Mouse (Mus musculus) retina, embryonic 14.5 days (tissue): ENCODE data around the gene Metap1.
A peak's percentile ranks its signal among the peaks of the same experiment; 100 is the strongest.
"Not testable (repeated sequence)": the region's sequence is repeated elsewhere in the genome, so short reads cannot be mapped to it uniquely, and the experiment has no call there.

Experiments
- DNase-seq: peaks from one replicate; pipeline ENCODE4 v3.0.0-alpha.2; 2015; ENCODE audit warnings: low spot score

Gene Metap1

DNA sequence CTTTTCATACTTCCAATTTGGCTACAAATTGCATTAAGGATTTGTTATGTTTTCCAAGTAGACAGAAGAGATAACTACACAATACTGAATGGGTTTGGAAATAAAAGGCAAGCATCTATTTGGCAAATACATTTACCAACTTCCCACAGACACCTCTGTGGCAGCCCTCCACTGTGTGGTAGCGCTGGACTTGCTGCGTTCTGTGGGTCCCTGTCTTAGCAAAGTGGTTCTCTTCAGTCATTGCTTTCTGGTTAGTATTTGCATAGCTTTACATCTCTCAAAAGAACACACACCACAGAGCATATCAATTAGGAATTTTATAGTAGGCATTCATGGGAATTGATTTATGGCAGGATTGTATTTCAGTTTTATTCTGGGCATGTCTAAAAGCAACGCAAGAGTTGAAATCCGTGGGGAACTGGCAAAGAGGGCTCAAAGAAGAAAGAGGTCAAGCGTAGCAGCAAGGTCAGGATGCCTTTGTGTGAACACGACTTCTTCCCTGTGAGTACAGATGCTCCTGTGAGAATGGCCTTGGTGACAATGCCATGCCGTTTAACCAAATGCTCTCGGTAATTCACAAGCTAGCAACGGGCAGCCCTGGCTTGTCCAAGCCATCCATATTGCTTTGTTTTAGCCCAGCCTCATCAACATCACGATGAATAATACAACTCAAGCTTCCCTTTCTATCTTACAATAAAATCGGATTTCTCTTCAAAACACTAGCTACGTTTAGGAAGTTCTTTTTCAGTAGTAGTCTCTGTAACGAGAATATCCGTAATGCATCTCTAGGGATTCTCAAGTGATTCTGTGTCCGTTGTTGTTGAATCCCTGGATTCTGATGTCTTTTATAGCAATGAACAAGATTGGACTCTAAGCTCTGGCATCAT is 10.8 kb upstream of the Metap1 start:
- DNase-seq = peak; percentile 67

DNA sequence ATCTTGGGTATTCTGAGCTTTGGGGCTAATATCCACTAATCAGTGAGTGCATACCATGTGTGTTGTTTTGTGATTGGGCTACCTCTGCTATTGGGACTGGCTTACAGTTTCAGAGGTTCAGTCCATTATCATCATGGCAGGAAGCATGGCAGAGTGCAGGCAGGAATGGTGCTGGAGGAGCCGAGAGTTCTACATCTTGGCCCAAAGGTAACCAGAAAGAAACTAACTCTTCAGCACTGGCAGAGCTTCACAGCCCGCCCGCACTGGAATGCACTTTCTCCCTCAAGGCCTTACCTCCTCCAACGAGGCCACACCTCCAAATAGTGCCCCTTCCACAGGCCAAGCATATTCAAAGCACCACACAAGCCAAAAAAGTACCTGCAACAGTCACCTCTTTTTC is 9.4 kb upstream of the Metap1 start:
- DNase-seq = no peak

DNA sequence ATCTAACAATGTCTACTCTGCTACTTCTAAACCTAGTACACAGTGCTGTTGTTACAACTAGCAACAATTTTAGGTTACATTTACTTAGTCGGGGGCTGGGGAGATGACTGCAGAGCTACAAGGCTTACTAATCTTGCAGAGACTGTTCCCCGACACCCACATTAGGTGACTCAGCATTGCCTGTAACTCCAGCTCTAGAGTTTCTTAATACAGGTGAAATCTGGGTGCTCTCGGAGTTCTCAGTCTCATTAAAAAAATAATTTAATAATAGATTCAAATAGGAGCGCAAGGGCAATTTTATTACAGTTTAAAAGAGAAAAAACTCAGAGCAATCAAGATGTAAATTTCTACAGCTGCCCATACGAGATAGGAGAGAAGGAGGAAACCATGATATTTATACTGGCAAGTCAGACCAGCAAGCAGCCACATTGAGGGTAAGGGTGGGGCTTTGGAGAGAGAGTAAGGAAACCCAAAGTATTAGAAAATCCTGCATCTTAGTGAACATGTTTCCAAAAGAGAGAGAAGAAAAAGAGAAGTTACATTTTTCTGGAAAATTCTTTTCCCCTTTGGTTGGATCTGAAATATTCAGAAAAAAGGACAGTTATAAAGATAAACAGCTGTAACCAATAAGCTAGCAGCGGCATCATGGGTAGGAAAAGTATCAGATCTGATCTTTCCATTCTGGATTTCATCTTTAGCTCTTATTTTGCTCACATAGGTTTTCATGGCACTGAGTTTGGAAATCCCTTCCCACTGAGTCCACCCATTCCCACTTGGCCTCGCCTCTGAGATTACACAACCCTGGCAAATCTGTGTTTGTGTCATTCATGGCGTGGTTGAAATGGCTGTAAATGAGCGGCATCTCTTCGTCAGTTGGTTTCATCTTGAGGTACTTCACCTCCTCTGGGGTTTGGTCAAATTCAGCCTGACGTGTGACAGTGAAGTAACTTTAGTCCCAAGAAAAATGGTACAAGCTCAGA is 6.1 kb upstream of the Metap1 start:
- no peak for DNase-seq

DNA sequence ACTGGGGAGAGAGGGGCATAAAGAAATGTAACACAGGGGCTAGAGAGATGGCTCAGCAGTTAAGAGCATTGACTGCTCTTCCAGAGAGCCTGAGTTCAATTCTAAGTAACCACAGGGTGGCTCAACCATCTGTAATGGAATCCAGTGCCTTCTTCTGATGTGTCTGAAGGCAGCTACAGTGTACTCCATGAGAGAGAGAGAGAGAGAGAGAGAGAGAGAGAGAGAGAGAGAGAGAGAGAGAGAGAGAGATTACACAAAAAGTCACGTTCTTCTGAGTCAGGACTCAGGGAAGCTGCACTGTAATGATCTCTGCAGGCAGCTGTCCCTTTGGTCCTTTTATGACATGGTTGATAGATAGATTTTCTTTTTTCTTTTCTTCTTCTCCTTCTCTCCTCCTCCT is 5.2 kb upstream of the Metap1 start:
- no peak for DNase-seq

DNA sequence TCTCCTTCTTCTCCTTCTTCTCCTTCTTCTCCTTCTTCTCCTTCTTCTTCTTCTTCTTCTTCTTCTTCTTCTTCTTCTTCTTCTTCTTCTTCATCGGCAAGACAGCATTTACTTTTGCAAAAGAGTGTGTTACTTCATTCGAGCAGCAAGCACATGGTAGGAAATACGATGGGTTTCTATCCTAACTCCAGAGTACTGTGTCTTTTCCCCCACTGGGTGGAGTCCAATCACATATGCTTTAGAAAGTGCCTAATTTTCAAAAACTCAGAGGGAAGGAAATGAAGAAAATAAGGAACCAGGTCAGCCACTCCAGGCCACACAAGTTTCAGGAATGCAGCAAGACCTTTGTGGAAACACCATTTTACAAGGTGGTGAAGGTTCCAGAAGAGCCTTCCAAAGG is 4.4 kb upstream of the Metap1 start:
- DNase-seq = no peak

DNA sequence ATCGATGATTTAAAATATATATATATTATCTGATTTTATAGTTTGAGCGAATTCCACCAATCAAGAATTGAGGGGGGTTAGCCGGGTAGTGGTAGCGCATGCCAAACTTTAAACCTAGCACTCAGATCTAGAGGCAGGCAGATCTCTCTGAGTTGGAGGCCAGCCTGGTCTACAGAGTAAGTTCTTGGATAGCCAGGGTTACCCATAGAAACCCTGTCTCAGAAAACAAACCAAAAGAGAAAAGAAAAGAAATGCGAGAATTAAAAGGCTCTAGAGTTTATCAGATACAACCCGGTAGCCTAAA is 671 bp upstream of the Metap1 start:
- DNase-seq = no peak

DNA sequence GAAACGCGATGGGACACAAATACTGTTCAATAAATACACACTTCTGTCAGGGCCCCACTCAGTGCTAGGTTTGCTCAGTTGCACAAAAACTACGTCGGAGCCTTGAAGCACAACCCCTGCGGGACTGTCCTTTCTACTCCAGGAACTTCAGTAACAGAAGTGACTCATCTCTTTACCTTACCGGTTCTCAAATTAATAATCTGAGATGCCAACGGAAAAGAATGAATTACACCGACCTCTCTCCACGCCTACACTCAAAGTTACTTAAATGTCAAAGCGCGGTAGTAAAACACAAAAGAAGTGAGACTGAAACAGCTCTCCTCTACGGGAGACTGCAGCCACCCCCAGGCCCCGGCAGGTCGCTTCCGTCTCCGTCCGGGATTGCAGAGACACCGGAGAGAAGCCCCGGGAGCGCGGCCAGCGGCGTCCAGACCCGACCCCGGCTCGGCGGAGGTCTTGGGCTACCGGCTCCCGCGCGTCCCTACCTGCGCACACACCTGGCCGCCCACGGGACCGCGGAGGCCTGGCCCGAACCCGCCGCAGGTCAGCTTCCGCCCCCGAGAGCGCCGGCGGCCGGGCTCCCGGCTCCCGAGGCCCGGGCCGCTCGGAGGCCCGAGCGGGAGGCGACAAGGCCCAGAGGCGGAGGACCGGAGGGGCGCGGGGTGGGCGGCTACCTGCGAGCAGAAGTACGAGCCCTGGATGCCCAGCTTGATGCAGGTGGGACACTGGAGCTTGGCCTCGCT is 560 bp downstream of the Metap1 start:
- peak; percentile 25 for DNase-seq

DNA sequence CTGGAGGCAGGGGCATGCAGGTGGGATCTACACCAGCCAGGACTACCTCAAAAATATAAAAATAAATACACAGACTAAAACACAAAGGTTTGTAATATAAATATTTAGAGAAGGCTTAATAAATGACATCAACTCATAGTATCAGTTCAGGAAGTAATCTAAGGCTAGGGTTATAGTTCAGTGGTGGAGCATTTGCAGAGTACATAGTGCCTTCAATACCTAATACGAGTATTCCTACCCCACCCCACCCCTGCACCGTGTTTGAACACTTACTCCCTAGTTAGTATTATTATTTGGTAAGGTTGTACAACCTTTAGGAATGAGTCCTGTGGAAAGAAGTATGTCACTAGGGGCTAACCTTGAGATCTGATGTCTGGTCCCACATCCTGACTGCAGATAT is 6.1 kb downstream of the Metap1 start:
- DNase-seq = no peak

DNA sequence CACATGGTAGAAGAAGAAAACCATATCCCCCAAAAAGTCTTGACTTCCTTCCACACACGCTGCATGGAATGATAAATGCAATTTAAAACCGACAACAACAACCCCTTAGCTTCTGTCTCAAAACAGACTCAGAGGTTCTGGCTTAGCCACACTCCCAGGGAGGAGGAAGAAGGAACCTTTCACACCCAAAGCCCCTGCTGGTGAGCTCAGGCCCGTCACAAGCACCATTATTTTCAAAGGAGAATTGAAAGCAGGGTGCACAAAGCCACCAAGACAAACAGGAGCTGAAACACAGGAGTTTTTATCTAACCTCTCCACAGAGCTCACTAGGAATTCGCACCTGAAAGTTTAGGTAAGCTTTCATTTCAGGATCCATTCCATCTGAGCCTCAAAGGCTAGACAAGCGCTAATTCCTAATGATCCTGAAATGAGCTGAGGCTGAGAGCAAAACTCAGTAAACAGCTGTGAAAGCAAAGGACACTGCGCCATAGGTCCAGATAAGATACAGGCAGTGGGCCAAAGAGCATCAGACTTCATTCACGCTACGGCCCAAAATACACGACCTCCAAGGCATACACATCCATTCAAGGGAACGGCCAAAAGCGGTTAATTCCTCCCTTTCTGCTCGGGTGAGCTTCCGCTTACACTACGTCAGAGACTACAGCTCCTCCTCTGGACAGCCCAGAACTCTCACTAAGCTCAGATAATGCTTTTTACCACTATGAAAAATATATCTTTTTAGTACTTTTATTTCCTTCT is 7.6 kb downstream of the Metap1 start:
- DNase-seq = no peak

DNA sequence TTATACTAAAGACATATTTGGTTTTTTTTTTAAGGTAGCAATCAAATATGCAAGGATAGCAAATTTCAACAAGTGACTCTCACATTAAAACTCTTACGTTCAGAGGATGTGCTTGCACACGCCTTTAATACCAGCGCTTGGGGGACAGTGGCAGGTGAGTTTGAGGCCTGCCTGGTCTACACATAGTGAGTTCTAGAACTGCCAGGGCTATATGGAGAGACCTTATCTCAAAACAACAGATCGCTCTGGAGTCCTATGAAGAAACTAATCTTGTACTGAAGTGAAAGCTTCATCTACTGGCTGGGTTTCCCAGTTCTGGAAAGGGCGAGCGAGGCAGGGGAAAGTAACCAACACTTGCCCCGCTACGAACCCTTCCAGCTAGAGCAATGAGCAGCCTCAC is 9.8 kb downstream of the Metap1 start:
- no peak for DNase-seq

DNA sequence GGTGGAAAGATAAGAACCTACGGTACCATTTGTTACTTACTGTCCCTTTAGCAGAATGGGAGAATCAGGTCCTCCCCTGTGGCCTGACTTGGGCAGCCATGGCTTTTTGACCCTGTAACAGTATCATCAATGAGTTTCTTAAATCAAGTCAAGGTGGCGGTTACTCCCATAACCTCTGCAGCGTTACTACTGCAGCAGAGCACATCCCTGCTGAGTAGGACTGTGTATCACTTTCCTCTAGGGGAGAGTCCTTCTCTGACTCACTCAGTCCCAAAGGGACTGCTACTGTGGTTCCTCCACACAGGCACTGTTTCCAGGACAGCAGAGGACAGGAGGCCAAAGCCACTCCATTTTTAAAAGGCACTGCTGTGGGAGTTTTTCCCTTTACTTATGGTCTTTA is 18.2 kb downstream of the Metap1 start:
- no peak for DNase-seq

DNA sequence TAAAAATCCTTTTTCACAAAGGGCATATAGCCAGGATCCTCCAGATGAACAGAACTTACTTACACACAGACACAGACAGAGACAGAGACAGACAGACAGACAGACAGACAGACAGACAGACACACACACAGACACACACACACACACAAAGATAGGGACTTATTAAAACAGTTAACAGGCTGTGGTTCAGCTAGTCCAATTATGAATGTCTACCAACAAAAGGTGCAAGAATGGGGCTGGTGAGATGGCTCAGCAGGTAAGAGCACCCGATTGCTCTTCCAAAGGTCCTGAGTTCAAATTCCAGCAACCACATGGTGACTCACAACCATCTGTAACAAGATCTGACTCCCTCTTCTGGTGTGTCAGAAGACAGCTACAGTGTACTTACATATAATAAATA is 22.7 kb downstream of the Metap1 start:
- DNase-seq = not testable (repeated sequence)

DNA sequence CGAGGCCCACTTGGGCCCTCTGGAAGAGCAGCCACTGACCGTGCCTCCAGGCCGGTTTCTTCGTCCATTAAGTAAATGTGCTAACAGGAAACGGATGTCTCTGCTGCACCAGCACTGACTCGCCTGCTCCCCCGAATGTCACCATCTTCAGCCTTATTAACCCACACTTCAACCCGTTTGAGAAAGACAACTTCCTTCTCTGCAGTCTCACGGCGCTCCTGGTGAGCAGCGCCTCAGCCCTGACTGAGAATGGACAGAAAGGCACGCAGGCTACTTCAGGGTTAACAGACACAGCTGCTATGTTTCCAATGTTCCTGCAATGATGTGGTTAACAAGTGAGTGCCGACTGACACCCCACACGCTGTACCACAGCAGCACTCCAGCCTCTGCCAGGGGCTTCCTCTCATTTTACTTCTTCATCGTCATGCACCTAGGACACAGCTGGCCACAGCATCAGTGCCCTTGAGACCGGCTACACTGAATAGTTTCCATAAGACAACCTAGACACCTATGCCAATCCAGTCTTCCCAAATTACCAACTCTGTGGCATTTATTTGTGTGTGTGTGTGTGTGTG is 24.7 kb downstream of the Metap1 start:
- DNase-seq = no peak

DNA sequence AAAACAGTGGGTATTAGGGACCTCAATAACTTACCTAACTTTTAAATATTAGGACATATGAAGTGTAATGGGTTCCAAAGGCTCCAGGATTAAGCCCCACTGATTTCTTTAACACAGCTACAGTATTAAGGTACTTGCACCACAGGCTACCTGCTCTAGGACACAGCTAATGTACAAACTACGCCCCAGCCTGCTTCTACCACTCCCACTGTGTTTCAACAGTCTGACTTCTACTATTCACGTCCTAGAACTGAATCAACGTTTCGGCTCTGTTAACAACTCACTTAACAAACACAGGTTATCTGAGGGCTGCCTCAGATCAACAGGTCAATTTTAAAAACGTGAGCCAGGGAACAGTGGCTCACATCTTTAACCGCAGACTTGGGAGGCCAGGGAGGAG is 25.5 kb downstream of the Metap1 start:
- no peak for DNase-seq

DNA sequence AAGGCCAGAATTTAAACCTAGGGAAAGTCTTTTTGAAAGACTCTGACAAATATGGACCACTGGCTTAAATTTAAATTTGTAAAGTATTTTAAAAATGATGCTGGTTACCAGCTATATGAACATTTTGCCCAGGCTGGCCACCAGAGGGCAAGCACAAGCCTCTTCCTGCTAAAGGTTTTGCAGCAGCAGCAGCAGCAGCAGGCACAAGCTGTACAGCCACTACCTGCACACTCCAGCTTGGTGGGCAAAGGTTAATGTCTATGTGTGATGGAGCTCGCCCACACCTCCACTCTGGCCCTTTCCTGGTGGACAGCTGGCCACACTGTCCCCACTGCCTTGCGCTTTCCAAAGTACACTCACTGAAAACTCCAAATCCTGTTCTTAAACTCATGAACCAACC is 26.2 kb downstream of the Metap1 start:
- peak; percentile 61 for DNase-seq

DNA sequence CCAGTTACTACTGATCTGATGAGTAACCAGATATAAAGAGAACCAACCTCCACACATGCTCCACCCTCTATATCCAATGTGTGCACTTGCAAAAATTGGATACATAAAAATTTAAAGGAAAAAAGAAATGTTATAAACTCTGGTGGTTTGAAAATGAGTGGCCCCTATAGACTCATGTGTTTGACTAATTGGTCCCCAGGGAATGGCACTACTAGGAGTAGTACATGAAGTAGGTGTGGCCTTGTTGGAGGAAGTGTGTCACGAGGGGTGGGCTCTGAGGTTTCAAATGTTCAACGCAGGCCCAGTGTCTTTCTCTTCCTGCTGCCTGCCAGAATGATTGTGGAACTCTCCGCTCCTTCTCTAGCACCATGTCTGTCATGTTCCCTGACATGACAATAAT is 27.5 kb downstream of the Metap1 start:
- no peak for DNase-seq

DNA sequence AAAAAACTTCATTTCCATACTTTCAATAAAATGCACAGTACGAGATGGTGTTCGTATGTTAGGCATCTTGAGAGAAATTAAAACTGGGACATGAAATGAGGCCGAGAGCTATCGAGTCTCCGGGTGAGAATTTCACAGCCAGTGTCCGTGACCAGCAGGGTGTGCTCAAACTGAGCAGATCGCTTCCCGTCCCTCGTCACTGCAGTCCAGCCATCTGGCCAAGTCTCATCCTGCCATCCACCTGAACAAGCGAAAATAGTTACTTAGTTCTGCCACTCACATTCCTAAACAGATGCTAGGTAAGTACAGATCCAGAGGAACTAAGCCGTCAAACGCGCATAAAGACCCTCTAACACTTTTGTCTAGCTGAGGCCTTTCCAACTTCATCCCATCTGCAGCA is 29.1 kb downstream of the Metap1 start:
- peak; percentile 42 for DNase-seq

DNA sequence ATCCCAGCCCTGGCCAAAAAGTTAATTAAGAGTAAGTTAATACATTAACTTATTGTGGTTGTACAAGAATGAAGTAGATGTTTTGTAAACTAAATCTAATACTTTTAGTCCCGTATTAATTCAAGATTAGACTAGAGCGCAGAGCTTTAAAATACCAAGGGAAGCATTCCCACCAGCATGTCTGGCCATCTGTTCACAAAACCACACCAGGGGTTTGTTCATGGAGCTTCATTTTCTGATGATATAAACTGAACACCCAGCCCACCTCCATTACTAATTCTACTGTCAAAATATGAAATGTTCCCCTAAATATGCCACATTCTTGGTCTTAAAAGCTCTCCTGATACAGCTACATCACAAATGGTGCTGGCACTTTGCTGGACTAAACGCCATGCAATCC is 30.9 kb downstream of the Metap1 start:
- no peak for DNase-seq

DNA sequence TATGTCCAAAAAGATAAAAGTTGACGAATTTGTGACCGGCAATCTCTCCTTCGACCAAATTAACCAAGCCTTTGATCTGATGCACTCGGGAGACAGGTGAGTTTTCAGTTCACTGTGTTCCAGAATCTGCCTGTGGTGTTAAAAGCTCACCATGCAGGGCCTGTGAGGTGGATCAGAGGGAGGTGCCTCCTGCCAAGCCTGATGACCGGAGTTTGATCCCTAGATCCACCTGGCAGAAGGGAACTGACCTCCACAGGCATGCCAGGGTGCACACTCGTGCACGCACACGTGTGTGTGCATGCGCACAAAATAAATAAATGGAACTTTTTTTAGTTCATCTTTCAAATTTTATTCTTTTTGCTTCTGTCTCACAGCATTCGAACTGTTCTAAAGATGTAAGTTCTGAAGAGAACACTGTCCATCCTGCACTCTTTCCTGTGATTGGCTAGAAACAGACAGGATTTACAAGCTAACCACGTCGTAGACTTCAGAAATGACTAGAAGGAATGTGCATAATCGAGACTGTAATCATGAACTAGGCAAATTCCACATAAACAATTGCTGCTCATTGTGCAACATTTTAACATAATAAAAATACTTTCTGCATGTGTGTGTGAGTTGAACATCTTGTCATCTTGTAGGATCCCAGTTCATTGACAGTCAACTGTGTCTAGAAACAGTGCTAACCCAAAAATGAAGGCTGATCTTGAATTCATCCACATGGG is 34.4 kb downstream of the Metap1 start:
- DNase-seq = no peak

DNA sequence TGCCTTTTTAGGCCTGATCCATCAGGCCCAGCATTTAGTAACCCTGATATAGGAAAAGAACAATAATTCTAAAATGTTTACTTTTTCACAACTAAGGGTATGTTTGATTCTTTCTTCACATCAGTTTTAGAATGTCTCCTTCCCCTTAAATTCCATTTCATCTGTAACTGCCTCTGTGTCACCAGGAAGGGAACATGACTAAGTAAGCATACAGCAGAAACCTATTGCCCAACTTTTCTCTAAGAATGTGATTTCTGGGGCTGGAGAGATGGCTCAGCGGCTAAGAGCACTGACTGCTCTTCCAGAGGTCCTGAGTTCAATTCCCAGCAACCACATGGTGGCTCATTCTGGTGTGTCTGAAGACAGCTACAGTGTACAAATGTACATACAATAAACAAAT is 35.1 kb downstream of the Metap1 start:
- DNase-seq = no peak

DNA sequence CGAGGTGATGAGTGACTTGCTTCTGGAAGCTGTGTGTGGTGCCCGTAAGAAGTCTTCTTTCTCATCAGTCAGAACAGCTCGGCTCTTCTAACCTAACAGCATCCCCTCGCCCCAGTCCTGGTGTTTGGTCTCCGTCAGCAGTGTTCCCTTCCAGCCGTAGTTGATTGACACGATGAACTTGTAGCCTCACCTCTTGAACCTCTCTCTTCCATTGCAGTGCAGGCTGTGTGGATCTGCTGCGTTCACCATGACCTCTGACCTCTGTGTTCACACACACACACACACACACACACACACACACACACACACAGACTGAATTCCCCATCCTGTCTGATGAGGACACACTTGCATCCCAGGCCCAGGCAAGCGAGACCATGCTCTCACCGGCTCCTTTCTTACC is 37.1 kb downstream of the Metap1 start:
- no peak for DNase-seq
